Mouse (Mus musculus) forebrain, embryonic 14.5 days (tissue): Measurements from ENCODE around the gene Ubqlnl. TPM values are rescaled to one million over a fixed set of nuclear protein-coding genes. Genes with fewer than 3 reads are reported as not detected.

Experiments used
- ATAC-seq: fragments of 200-750 bp; cut with Nextera tagmentation; 2 replicates; pipeline ENCODE4 v1.8.0; 2017; ENCODE audit warnings: mild to moderate bottlenecking, moderate library complexity
- DNase-seq: peaks from one replicate; pipeline ENCODE4 v3.0.0-alpha.2; 2015; ENCODE audit warnings: low spot score
- H3K27ac ChIP-seq: fragments of 300-500 bp; sonication (generic); 2 replicates; pipeline ENCODE4 v1.5.1; 2014; ENCODE audit warnings: low read depth, mild to moderate bottlenecking, control low read depth, low read length, moderate library complexity
- H3K27me3 ChIP-seq: fragments of 300-500 bp; sonication (generic); replicated peaks from 2 replicates; pipeline ENCODE4 v1.6.1; 2014; ENCODE audit warnings: low read length, control low read depth, mixed read lengths; ENCODE audit not compliant: control insufficient read depth, insufficient read depth
- H3K36me3 ChIP-seq: fragments of 300-500 bp; sonication (generic); 2 replicates; pipeline ENCODE4 v1.6.1; 2014; ENCODE audit warnings: low read length, control low read depth; ENCODE audit not compliant: control insufficient read depth, insufficient read depth
- H3K4me1 ChIP-seq: fragments of 300-500 bp; sonication (generic); 2 replicates; pipeline ENCODE4 v1.6.1; 2014; ENCODE audit warnings: antibody characterized with exemption, low read length, control low read depth; ENCODE audit not compliant: control insufficient read depth, insufficient read depth
- H3K4me2 ChIP-seq: fragments of 300-500 bp; sonication (generic); 2 replicates; pipeline ENCODE4 v1.6.1; 2014; ENCODE audit warnings: mild to moderate bottlenecking, control low read depth, low read length
- H3K4me3 ChIP-seq: fragments of 300-500 bp; sonication (generic); 2 replicates; pipeline ENCODE4 v1.5.1; 2014; ENCODE audit warnings: low read depth, low read length, control low read depth
- H3K9ac ChIP-seq: fragments of 300-500 bp; sonication (generic); 2 replicates; pipeline ENCODE4 v1.6.1; 2014; ENCODE audit warnings: mild to moderate bottlenecking, low read length, control low read depth, moderate library complexity
- H3K9me3 ChIP-seq: fragments of 300-500 bp; sonication (generic); replicated peaks from 2 replicates; pipeline ENCODE4 v1.6.1; 2016; ENCODE audit warnings: low read length, control low read depth, mixed read lengths; ENCODE audit not compliant: control insufficient read depth
- WGBS: fragments of 180-500 bp; shearing (Covaris S2); extraction: QIAGEN DNeasy Blood & Tissue Kit; methylation state at CpG from one replicate; pipeline ENCODE4 v1.1.7; 2014; 5-methylcytosine and 5-hydroxymethylcytosine counted together
- polyA plus RNA-seq: library from polyadenylated mRNA; unstranded; fragments of >200 nt; fragmentation: Nextera tagmentation; extraction: Ambion mirVana; gene quantifications from 2 replicates; pipeline ENCODE4 v1.2.1, GENCODE M21; 2014

Ubqlnl gene
- not detected in 2 replicates for polyA plus RNA-seq

GRCm38 (mm10) chr7:104150456-104150855, at the start of gene Ubqlnl:
Gene Ubqlnl (minus strand): TSS chr7:104150556.
- DNase-seq: no peak
- Histone ChIP-seq H3K27me3 (no peaks in the 10 kb centered on the region), H3K4me3 (no peak within 1 kb of the TSS), H3K9me3 (no peaks in the 10 kb centered on the region), H3K4me1 (no peaks in the 10 kb centered on the region), H3K36me3 (no peaks in the 10 kb centered on the region), H3K9ac (no peak within 1 kb of the TSS), H3K4me2 (no peak within 1 kb of the TSS), H3K27ac (no peak within 1 kb of the TSS)
- ATAC-seq: no peak
- WGBS: 83% methylated on average over 2 of the region's 2 CpGs

- DNase-seq: peak; percentile 51
- Histone ChIP-seq H3K27me3 (no peaks in the 10 kb centered on the region), H3K9me3 (no peaks in the 10 kb centered on the region), H3K4me2 (no peak overlapping the region), H3K4me3 (no peak overlapping the region), H3K4me1 (no peaks in the 10 kb centered on the region), H3K27ac (no peak overlapping the region), H3K36me3 (no peaks in the 10 kb centered on the region), H3K9ac (no peak overlapping the region)
- 6% methylated on average over 5 of the region's 5 CpGs for WGBS
- peak; percentile 40; the same call in 1 of the 2 replicates for ATAC-seq
Measured at GRCm38 (mm10) chr7:104199822-104200221, 49.5 kb upstream of the Ubqlnl start.

GRCm38 (mm10) chr7:104195885-104196284, 45.5 kb upstream of the Ubqlnl start, which contains the start of gene Olfr649:
Gene Olfr649 (minus strand): TSS chr7:104195985.
- H3K9me3 ChIP-seq: no peaks in the 10 kb centered on the region
- no peaks in the 10 kb centered on the region for H3K27me3 ChIP-seq
- no peak within 1 kb of the TSS for H3K9ac ChIP-seq
- H3K4me2 ChIP-seq: no peak within 1 kb of the TSS
- H3K27ac ChIP-seq: no peak within 1 kb of the TSS
- 87% methylated on average over 6 of the region's 6 CpGs for WGBS
- ATAC-seq (no peak), DNase-seq (no peak)
- H3K4me1 ChIP-seq: no peaks in the 10 kb centered on the region
- H3K36me3 ChIP-seq: no peaks in the 10 kb centered on the region
- H3K4me3 ChIP-seq: no peak within 1 kb of the TSS

- Histone ChIP-seq H3K4me3 (no peak overlapping the region), H3K9me3 (no peaks in the 10 kb centered on the region), H3K9ac (no peak overlapping the region), H3K27ac (no peak overlapping the region), H3K36me3 (no peaks in the 10 kb centered on the region), H3K4me1 (no peaks in the 10 kb centered on the region), H3K27me3 (no peaks in the 10 kb centered on the region), H3K4me2 (no peak overlapping the region)
- no peak for ATAC-seq
- WGBS: 64% methylated on average over 9 of the region's 9 CpGs
- DNase-seq: no peak
Measured at GRCm38 (mm10) chr7:104191275-104191674, 40.9 kb upstream of the Ubqlnl start.

GRCm38 (mm10) chr7:104183292-104183691, 32.9 kb upstream of the Ubqlnl start, which contains the start of gene Olfr648:
Gene Olfr648 (minus strand): TSS chr7:104183392.
- no peaks in the 10 kb centered on the region for H3K27me3 ChIP-seq
- H3K9me3 ChIP-seq: no peaks in the 10 kb centered on the region
- H3K9ac ChIP-seq: no peak within 1 kb of the TSS
- no peak within 1 kb of the TSS for H3K27ac ChIP-seq
- H3K4me3 ChIP-seq: no peak within 1 kb of the TSS
- H3K4me2 ChIP-seq: no peak within 1 kb of the TSS
- DNase-seq (no peak), ATAC-seq (no peak)
- no peaks in the 10 kb centered on the region for H3K4me1 ChIP-seq
- 88% methylated on average over 2 of the region's 2 CpGs for WGBS
- no peaks in the 10 kb centered on the region for H3K36me3 ChIP-seq

- Histone ChIP-seq H3K27me3 (no peaks in the 10 kb centered on the region), H3K36me3 (no peaks in the 10 kb centered on the region), H3K4me3 (no peak overlapping the region), H3K9me3 (no peaks in the 10 kb centered on the region), H3K27ac (no peak overlapping the region), H3K4me2 (no peak overlapping the region), H3K4me1 (no peaks in the 10 kb centered on the region), H3K9ac (no peak overlapping the region)
- no peak for ATAC-seq
- no peak for DNase-seq
- 90% methylated on average over 1 of the region's 1 CpGs for WGBS
Measured at GRCm38 (mm10) chr7:104179074-104179473, 28.7 kb upstream of the Ubqlnl start.

GRCm38 (mm10) chr7:104178422-104179054, 28.2 kb upstream of the Ubqlnl start:
- Histone ChIP-seq H3K9me3 (no peaks in the 10 kb centered on the region), H3K9ac (no peak overlapping the region), H3K4me3 (no peak overlapping the region), H3K27ac (no peak overlapping the region), H3K4me1 (no peaks in the 10 kb centered on the region), H3K4me2 (no peak overlapping the region), H3K27me3 (no peaks in the 10 kb centered on the region), H3K36me3 (no peaks in the 10 kb centered on the region)
- no peak for DNase-seq
- no peak for ATAC-seq
- 59% methylated on average over 5 of the region's 5 CpGs for WGBS

- no peaks in the 10 kb centered on the region for H3K4me1 ChIP-seq
- H3K9me3 ChIP-seq: no peaks in the 10 kb centered on the region
- H3K27me3 ChIP-seq: no peaks in the 10 kb centered on the region
- WGBS: 30% methylated on average over 1 of the region's 1 CpGs
- no peak for DNase-seq
- ATAC-seq: no peak
- no peak overlapping the region for H3K4me3 ChIP-seq
- H3K36me3 ChIP-seq: no peaks in the 10 kb centered on the region
- no peak overlapping the region for H3K9ac ChIP-seq
- H3K4me2 ChIP-seq: no peak overlapping the region
- no peak overlapping the region for H3K27ac ChIP-seq
Measured at GRCm38 (mm10) chr7:104175085-104175484, 24.7 kb upstream of the Ubqlnl start.

- Histone ChIP-seq H3K4me1 (no peaks in the 10 kb centered on the region), H3K27me3 (no peaks in the 10 kb centered on the region), H3K36me3 (no peaks in the 10 kb centered on the region), H3K4me2 (no peak overlapping the region), H3K4me3 (no peak overlapping the region), H3K27ac (no peak overlapping the region), H3K9me3 (no peaks in the 10 kb centered on the region), H3K9ac (no peak overlapping the region)
- ATAC-seq (no peak), DNase-seq (no peak)
- WGBS: 74% methylated on average over 6 of the region's 6 CpGs
Measured at GRCm38 (mm10) chr7:104169634-104170204, 19.4 kb upstream of the Ubqlnl start.
